Mouse (Mus musculus): Measurements from ENCODE around the gene Tecr. TPM values are rescaled to one million over a fixed set of nuclear protein-coding genes. Genes with fewer than 3 reads are reported as not detected.

The Tecr gene
- polyA plus RNA-seq, 1 experiment: 309 TPM

DNA sequence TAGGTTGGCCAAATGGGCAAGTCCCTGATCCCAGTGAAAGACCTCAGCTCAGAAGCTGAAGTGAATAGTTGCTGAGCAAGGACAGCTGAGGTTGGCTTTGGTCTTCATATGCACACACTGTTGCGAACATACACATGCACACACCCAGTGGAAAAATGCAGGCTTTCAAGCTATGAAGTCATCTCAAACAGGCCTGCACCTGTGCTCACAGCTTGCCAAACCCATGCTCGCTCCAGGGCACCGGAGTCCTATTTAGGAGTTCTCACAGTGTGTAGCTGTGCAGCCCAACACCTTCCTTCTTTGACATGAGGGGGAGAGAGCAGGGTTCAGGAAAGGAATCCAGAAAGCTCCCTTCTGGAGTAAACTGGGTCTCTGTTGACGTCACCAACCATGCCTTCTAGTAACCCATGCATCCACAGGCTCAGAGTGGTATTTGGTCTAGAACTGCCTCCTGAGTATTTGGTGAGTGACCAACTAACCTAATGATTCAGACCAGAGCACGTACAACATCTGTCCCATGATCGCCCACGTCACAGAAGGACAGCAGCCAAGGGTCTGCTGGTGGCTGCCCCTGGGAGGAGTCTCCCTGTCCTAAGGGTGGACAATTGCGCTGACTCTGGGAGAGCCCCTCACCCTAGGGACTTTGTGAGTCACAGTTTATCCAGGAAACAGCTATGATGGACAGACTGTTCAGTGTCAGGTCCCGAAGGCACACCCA lies 12.0 kb upstream of the Tecr start:
- Histone ChIP-seq H3K4me3 (ENCODE audit: extremely low read depth, insufficient read depth, insufficient read length) (no peak overlapping the region), H3K4me1 (ENCODE audit: control insufficient read depth, insufficient read depth, insufficient read length) (peaks cover 3% of the 10 kb centered on the region; the same call in 1 of the 2 replicates), H3K27ac (ENCODE audit: insufficient read depth, low read length) (no peak overlapping the region), H3K36me3 (ENCODE audit: control insufficient read depth, insufficient read depth, low read length) (no peaks in the 10 kb centered on the region), H3K27me3 (ENCODE audit: control insufficient read depth, insufficient read depth, low read length) (no peaks in the 10 kb centered on the region)
- no peak for TF ChIP-seq POLR2A (IDR thresholded peaks at IDR 0.05; ENCODE audit: low read depth, low read length)
- TF ChIP-seq CTCF (IDR thresholded peaks at IDR 0.05; ENCODE audit: extremely low read depth, insufficient read depth, insufficient read length, insufficient replicate concordance): no peak
- WGBS: 89% methylated on average over 9 of the region's 9 CpGs
- DNase-seq (ENCODE audit: low read depth in 1 of 2, low spot score in 2 of 2): no peak

DNA sequence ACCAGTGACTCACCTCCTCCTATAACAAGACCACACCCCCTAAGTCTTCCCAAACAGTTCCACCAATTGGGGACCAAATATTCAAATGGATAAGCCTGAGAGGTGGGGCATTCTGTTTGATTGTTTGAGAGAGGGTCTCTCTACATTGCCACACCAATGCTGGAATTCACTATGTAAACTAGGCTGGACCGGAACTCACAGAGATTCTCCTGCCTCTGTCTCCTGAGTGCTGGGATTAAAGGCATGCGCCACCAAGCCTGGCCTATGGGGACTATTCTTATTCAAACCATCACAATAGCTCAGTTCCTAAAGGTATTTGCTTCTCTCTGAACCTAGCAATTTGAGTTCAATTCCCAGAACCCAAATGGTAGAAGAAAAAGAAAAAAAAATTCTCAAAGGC lies 10.8 kb upstream of the Tecr start:
- WGBS: 93% methylated on average over 2 of the region's 2 CpGs
- TF ChIP-seq POLR2A (IDR thresholded peaks at IDR 0.05; ENCODE audit: low read depth, low read length): no peak
- TF ChIP-seq CTCF (IDR thresholded peaks at IDR 0.05; ENCODE audit: extremely low read depth, insufficient read depth, insufficient read length, insufficient replicate concordance): no peak
- Histone ChIP-seq H3K27me3 (ENCODE audit: control insufficient read depth, insufficient read depth, low read length) (no peaks in the 10 kb centered on the region), H3K4me3 (ENCODE audit: extremely low read depth, insufficient read depth, insufficient read length) (no peak overlapping the region), H3K36me3 (ENCODE audit: control insufficient read depth, insufficient read depth, low read length) (peaks cover 1% of the 10 kb centered on the region), H3K27ac (ENCODE audit: insufficient read depth, low read length) (no peak overlapping the region), H3K4me1 (ENCODE audit: control insufficient read depth, insufficient read depth, insufficient read length) (peaks cover 3% of the 10 kb centered on the region; the same call in 1 of the 2 replicates)
- no peak for DNase-seq (ENCODE audit: low read depth in 1 of 2, low spot score in 2 of 2)

DNA sequence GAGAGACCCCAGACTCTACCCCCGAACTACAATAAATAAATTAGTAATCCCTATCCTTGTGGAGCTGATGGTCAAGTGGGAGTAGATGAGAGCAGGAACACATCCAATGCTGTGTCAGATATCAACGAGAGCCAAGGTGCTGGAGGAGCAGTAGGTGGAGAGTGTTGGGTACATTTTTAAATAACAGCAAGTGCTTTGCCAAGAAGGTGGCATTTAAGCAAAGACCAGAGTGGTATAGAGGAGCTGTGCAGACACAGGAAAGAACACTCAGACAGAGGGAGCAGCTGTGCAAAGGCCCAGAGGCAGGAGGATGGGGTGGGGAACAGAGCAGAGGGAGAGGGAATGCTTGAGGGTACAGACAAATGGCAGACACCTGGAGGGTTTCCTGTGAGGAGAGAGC lies 9.3 kb upstream of the Tecr start:
- DNase-seq (ENCODE audit: low read depth in 1 of 2, low spot score in 2 of 2): no peak
- H3K4me3 ChIP-seq (ENCODE audit: extremely low read depth, insufficient read depth, insufficient read length): no peak overlapping the region
- 89% methylated on average over 2 of the region's 2 CpGs for WGBS

DNA sequence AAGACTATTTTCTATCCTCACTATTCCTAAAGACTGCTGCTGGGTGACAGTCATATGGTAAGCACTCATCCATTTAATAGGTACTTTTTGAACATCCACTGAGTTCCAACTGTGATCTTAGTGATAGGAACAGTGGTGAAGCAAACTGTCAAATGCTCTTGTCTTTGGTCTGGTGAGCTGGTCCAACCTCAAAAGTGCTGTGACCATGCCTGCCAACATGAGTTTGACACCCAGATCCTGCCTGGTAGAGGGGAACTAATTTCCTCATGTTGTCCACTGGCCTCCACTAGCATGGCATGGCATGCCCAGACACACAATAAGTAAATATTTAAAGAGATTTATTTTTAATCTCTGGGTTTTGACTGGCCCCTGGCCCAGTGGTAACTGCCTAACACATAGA lies 8.9 kb upstream of the Tecr start:
- Histone ChIP-seq H3K4me3 (ENCODE audit: extremely low read depth, insufficient read depth, insufficient read length) (no peak overlapping the region), H3K36me3 (ENCODE audit: control insufficient read depth, insufficient read depth, low read length) (peaks cover 8% of the 10 kb centered on the region), H3K4me1 (ENCODE audit: control insufficient read depth, insufficient read depth, insufficient read length) (peaks cover 2% of the 10 kb centered on the region; the same call in 1 of the 2 replicates), H3K27me3 (ENCODE audit: control insufficient read depth, insufficient read depth, low read length) (no peaks in the 10 kb centered on the region), H3K27ac (ENCODE audit: insufficient read depth, low read length) (no peak overlapping the region)
- no peak for DNase-seq (ENCODE audit: low read depth in 1 of 2, low spot score in 2 of 2)
- no peak for TF ChIP-seq POLR2A (IDR thresholded peaks at IDR 0.05; ENCODE audit: low read depth, low read length)
- no peak for TF ChIP-seq CTCF (IDR thresholded peaks at IDR 0.05; ENCODE audit: extremely low read depth, insufficient read depth, insufficient read length, insufficient replicate concordance)

More for the DNA sequence above, 9.3 kb upstream of the Tecr start:
- H3K36me3 ChIP-seq (ENCODE audit: control insufficient read depth, insufficient read depth, low read length): peaks cover 3% of the 10 kb centered on the region
- no peaks in the 10 kb centered on the region for H3K27me3 ChIP-seq (ENCODE audit: control insufficient read depth, insufficient read depth, low read length)
- H3K4me1 ChIP-seq (ENCODE audit: control insufficient read depth, insufficient read depth, insufficient read length): peaks cover 2% of the 10 kb centered on the region; the same call in 1 of the 2 replicates
- TF ChIP-seq POLR2A (IDR thresholded peaks at IDR 0.05; ENCODE audit: low read depth, low read length): no peak
- TF ChIP-seq CTCF (IDR thresholded peaks at IDR 0.05; ENCODE audit: extremely low read depth, insufficient read depth, insufficient read length, insufficient replicate concordance): no peak
- H3K27ac ChIP-seq (ENCODE audit: insufficient read depth, low read length): no peak overlapping the region

DNA sequence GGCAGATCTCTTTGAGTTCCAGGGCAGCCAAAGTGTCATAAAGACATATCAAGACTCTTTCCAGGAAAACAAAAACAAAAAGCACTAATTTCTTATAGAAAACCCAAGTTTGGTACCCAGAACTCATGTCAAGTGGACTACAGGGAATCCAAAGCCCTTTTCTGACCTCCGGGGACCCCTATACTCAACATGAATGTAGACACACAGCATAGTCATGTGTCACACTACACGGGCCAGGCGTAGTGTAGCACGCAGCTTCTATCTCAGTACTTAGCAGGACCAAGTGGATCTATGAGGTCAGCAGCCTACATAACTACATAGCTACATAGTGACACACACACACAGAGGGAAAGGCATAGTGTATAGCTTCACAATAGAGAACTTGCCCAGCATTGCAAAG lies 5.9 kb upstream of the Tecr start:
- DNase-seq (ENCODE audit: low read depth in 1 of 2, low spot score in 2 of 2): no peak
- H3K27ac ChIP-seq (ENCODE audit: insufficient read depth, low read length): no peak overlapping the region
- WGBS: 91% methylated on average over 4 of the region's 4 CpGs
- H3K36me3 ChIP-seq (ENCODE audit: control insufficient read depth, insufficient read depth, low read length): peaks cover 23% of the 10 kb centered on the region
- peaks cover 11% of the 10 kb centered on the region; the same call in 1 of the 2 replicates for H3K4me1 ChIP-seq (ENCODE audit: control insufficient read depth, insufficient read depth, insufficient read length)
- H3K27me3 ChIP-seq (ENCODE audit: control insufficient read depth, insufficient read depth, low read length): no peaks in the 10 kb centered on the region
- TF ChIP-seq POLR2A (IDR thresholded peaks at IDR 0.05; ENCODE audit: low read depth, low read length) (no peak), CTCF (IDR thresholded peaks at IDR 0.05; ENCODE audit: extremely low read depth, insufficient read depth, insufficient read length, insufficient replicate concordance) (no peak)
- H3K4me3 ChIP-seq (ENCODE audit: extremely low read depth, insufficient read depth, insufficient read length): no peak overlapping the region

DNA sequence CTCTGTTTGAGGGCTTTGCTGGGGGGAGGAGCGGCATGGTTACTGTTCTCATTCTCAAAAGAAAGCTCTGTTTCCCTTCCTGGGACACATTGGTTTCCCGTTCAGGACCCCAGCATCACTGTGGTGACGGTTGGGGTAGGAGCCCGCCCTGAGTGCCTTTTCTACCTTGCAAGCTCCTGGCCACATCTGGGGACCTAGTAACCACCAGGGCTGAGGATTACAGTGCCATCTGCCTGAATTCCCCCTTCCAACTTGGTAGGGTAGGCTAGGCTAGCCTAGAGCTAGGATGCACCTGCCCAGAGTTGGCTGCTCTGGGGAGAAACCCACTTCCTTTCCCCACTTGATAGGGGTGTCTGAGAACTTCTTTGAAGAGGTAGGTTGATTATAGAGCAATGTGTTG lies 4.2 kb upstream of the Tecr start:
- WGBS: 48% methylated on average over 4 of the region's 4 CpGs
- DNase-seq (ENCODE audit: low read depth in 1 of 2, low spot score in 2 of 2): no peak

DNA sequence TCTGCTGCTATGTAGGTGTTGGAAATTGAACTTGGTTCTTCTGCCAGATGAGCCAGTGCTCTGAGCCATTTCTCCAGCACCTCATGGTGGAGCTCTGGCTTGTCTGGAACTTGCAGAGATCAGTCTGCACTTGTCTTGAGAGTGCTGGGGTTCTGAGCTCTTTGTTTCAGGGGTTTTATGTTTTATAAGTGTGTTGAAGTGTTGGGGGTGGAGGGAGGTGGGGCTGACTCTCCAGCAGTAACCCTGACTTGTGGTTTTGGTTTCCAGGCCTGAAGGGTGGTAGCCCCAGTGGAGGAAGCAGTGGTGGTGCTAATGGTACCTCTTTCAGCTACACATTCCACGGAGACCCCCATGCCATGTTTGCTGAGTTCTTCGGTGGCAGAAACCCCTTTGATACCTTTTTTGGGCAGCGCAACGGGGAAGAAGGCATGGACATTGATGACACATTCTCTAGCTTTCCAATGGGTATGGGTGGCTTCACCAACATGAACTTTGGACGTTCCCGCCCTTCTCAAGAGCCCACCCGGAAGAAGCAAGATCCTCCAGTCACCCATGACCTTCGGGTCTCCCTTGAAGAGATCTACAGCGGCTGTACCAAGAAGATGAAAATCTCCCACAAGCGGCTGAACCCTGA lies 1.9 kb upstream of the Tecr start:
- Histone ChIP-seq H3K27ac (ENCODE audit: insufficient read depth, low read length) (no peak overlapping the region), H3K4me1 (ENCODE audit: control insufficient read depth, insufficient read depth, insufficient read length) (peaks cover 11% of the 10 kb centered on the region; the same call in 1 of the 2 replicates), H3K36me3 (ENCODE audit: control insufficient read depth, insufficient read depth, low read length) (peaks cover 23% of the 10 kb centered on the region), H3K27me3 (ENCODE audit: control insufficient read depth, insufficient read depth, low read length) (no peaks in the 10 kb centered on the region), H3K4me3 (ENCODE audit: extremely low read depth, insufficient read depth, insufficient read length) (0 out of 2 replicates have a peak overlapping the region, but pooled peaks have one; percentile 92)
- DNase-seq (ENCODE audit: low read depth in 1 of 2, low spot score in 2 of 2): no peak
- TF ChIP-seq POLR2A (IDR thresholded peaks at IDR 0.05; ENCODE audit: low read depth, low read length) (no peak), CTCF (IDR thresholded peaks at IDR 0.05; ENCODE audit: extremely low read depth, insufficient read depth, insufficient read length, insufficient replicate concordance) (no peak)
- 68% methylated on average over 10 of the region's 10 CpGs for WGBS

More for the DNA sequence above, 4.2 kb upstream of the Tecr start:
- H3K4me3 ChIP-seq (ENCODE audit: extremely low read depth, insufficient read depth, insufficient read length): no peak overlapping the region
- no peak overlapping the region for H3K27ac ChIP-seq (ENCODE audit: insufficient read depth, low read length)
- TF ChIP-seq POLR2A (IDR thresholded peaks at IDR 0.05; ENCODE audit: low read depth, low read length): no peak
- no peak for TF ChIP-seq CTCF (IDR thresholded peaks at IDR 0.05; ENCODE audit: extremely low read depth, insufficient read depth, insufficient read length, insufficient replicate concordance)
- no peaks in the 10 kb centered on the region for H3K27me3 ChIP-seq (ENCODE audit: control insufficient read depth, insufficient read depth, low read length)
- peaks cover 23% of the 10 kb centered on the region for H3K36me3 ChIP-seq (ENCODE audit: control insufficient read depth, insufficient read depth, low read length)
- H3K4me1 ChIP-seq (ENCODE audit: control insufficient read depth, insufficient read depth, insufficient read length): peaks cover 11% of the 10 kb centered on the region; the same call in 1 of the 2 replicates

All from spleen, adult 2 months (tissue).